Mouse (Mus musculus) adipocyte (in vitro differentiated cells): ENCODE results near the gene H6pd.

ENCODE experiments used
- DNase-seq: peaks from one replicate; pipeline ENCODE4 v3.0.0-alpha.2; 2016; ENCODE audit warnings: low spot score

The H6pd gene

GRCm38 (mm10) chr4:149942831-149943741 is 65.7 kb downstream of the H6pd start:
- no peak for DNase-seq

DNA sequence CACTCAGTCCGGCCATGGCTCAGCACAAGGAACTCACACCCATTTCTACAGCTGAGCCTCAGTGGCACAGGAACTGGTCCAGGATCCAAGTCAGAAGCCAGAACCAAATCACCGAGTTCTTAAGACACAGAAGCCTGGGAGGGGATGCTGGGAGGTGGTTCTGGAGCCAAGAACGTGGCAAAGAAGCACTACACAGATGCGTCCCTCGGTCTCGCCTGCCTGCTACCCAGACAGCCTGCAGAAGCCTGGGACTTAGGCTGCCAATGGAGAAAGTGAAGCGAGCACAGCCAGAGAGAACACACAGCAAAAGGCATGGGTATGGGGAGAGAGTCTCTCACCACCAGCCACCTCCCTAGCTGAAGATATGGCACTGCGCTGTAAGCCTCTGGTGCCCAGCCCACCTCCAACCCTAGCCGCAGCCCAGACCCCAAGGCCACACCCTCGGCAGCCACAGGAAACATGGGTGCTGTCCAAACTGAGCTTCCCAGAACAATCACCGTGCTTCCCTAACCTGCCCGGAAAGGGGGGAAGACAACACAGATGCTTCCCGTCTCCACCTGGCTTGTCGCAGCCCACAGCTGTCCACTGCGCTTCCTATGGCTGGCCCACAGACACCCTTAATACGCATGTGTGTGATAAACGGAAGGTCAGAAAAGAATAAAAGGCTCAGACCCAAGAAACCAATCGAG is 67.6 kb downstream of the H6pd start:
- DNase-seq, result no peak

GRCm38 (mm10) chr4:149938701-149939100 is 70.1 kb downstream of the H6pd start:
- no peak for DNase-seq

DNA sequence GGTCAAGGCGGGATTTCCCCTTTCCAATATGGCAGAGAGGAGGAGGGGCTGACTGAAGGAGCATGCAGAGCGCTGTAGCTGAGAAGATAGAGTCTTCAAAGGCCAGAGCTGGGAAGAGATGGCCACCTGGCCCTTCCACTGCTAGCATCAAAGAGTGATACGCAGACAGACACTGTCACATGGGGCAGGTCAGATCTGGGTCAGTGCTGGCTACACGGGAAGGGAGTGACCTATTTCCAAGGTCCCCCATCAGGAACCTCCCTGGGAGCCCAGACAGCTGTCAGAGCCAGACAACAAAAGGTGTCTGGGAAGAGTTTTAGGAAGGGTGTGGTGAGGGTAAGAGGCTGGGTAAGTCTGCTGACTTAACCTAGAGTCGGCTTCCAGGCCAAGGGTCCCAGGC is 71.9 kb downstream of the H6pd start:
- no peak for DNase-seq

DNA sequence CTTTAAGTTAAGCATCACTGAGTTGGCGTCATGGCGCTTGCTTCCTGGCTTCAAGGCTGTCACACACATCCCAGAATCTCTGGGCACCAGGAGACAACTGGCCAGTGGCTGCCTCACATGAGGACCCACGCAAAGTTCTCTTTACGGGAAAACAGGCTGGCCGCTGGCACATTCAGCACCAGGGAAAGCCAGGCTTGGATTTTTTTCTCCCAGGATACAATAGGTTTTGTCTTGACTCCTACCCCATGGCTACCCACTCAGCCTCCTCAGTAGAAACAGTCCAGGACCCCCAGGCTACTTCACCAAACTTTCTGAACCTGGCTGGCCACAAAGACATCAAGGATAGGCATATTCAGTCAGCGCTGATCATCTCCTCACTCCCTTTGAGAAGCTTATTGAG is 73.4 kb downstream of the H6pd start:
- no peak for DNase-seq

GRCm38 (mm10) chr4:149933519-149934245 is 75.1 kb downstream of the H6pd start:
- DNase-seq, result no peak

DNA sequence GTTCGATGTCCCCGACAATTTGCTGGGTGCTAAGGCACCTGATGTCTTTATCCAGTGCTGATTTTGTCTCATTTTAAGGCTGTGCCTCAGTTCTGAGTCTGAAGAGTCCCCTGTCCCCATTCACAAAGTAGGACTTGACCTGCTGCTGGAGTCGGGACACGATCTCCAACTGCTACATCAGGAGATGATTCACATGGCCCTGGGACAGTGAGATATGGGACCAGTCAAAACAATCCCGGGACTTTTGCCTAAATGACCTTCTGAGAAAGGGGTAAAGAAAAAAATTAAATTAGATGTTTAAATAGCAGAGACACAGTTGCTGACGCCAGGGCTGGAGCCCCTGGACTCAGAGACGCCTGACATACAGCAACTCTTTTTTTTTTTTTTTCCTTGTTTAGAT is 75.8 kb downstream of the H6pd start:
- no peak for DNase-seq

- no peak for DNase-seq
These were observed 76.6 kb downstream of the H6pd start for GRCm38 (mm10) chr4:149932108-149932815.

DNA sequence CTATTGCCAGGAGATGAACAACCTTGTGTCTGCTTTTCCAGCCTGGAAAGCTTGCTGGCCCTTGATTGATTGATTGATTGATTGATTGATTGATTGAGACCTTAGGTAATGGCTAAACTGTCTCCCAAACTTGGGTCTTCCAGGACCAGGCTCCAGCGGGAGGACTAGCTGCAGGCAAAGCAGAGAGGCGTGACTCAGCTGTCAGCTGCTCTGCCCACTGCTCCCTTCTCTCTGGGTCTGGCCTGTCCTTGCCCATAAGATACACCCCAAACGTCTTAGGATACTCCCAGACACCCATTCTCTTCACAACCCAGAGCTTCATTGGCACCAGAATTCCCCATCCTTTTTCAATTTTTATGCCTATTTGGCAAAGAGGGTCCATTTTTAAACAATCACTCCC is 78.1 kb downstream of the H6pd start:
- DNase-seq, result no peak
